Mouse (Mus musculus): ENCODE results near the gene Epb41. TPM values are rescaled to one million over a fixed set of nuclear protein-coding genes. Genes with fewer than 3 reads are reported as not detected.

Gene Epb41
- polyA plus RNA-seq, 1 experiment from 2014 or later: 61.7 TPM

DNA sequence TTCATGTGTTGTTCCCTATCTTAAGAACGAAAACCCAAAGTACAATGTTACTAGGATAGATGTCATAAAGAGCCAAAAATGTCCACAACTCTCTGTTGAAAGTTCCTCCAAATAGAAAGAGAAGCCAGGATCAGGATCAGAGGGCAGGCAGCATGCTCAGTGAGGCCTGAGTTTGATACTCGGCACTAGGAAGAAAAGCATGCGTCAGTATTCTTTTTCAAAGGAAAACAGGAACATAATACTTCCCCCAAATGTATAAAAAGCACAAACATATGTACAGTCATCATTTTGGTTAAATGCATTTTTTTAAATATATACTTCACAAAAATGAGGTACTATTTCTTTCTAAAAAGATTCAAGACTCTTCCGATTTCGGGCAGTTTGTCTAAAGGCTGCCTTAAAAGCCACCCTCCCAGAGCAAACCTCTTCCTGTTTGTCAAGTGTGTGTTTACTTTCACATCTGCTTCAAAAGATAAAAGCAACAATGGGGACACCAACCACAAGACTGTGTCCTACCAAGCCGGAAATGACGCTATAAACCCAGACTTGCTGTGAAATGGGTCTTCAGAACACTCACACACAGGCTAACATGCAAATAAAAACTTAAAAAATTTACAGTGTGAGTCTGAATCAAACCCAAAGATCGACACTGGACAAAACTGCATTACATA, 35.0 kb downstream of the Epb41 start:
- Histone ChIP-seq H3K9ac (ENCODE audit: low read depth, low read length) (no peak overlapping the region), H3K4me2 (ENCODE audit: low read length) (no peak overlapping the region), H3K36me3 (ENCODE audit: control insufficient read depth, insufficient read depth, low read length) (no peaks in the 10 kb centered on the region), H3K27ac (ENCODE audit: low read length) (no peak overlapping the region), H3K27me3 (ENCODE audit: control insufficient read depth, insufficient read depth, low read depth, low read length) (no peaks in the 10 kb centered on the region), H3K4me3 (ENCODE audit: low read depth, low read length) (no peak overlapping the region), H3K9me3 (replicated peaks; ENCODE audit: control insufficient read depth, low read length, poor library complexity, severe bottlenecking) (no peaks in the 10 kb centered on the region), H3K4me1 (ENCODE audit: control insufficient read depth, insufficient read depth, low read length) (peaks cover 20% of the 10 kb centered on the region)
- 92% methylated on average over 8 of the region's 8 CpGs for WGBS
- ATAC-seq: no peak

DNA sequence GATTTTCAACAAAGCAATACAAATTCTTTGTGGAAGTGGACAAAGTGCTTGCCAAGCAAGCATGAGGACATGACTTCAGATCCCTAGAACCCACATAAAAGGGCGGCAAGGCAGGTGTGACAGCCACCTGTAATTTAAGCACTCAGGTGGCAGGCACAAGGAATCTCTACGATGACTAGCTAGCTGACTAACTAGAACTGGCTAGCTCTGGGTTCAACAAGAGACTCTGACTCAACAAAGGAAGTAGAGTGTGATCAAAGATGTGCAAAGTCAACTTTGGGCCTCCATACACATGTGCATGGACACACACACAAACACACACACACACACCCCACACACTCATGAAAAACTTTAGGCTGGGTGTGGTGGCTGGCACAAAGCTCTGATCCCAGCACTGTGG, 35.6 kb downstream of the Epb41 start:
- Histone ChIP-seq H3K4me2 (ENCODE audit: low read length) (no peak overlapping the region), H3K27ac (ENCODE audit: low read length) (no peak overlapping the region), H3K27me3 (ENCODE audit: control insufficient read depth, insufficient read depth, low read depth, low read length) (no peaks in the 10 kb centered on the region), H3K4me1 (ENCODE audit: control insufficient read depth, insufficient read depth, low read length) (peaks cover 15% of the 10 kb centered on the region), H3K9me3 (replicated peaks; ENCODE audit: control insufficient read depth, low read length, poor library complexity, severe bottlenecking) (no peaks in the 10 kb centered on the region), H3K9ac (ENCODE audit: low read depth, low read length) (no peak overlapping the region), H3K4me3 (ENCODE audit: low read depth, low read length) (no peak overlapping the region), H3K36me3 (ENCODE audit: control insufficient read depth, insufficient read depth, low read length) (no peaks in the 10 kb centered on the region)
- 95% methylated on average over 2 of the region's 2 CpGs for WGBS
- ATAC-seq: no peak

DNA sequence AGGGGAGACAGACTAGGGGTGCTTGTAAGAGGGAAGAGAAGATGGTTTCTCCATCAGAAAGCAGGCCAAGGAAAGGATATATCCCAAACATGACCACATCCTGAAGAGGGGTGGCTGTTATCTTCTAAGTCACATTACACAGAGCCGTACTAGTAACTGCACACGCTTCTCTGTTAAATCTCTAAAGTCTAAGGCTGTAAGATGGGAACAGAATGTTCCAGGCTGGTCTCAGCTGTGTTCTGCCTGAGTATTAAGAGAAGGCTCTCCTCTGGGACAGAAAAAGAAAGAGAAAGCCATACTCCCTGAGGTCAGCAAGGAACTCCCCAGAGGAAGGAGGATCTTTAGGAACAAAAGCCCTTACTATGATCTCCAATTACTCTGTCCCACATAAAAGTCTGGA, 36.3 kb downstream of the Epb41 start:
- 67% methylated on average over 2 of the region's 2 CpGs for WGBS
- Histone ChIP-seq H3K36me3 (ENCODE audit: control insufficient read depth, insufficient read depth, low read length) (no peaks in the 10 kb centered on the region), H3K9ac (ENCODE audit: low read depth, low read length) (0 out of 2 replicates have a peak overlapping the region, but pooled peaks have one; percentile 2), H3K9me3 (replicated peaks; ENCODE audit: control insufficient read depth, low read length, poor library complexity, severe bottlenecking) (no peaks in the 10 kb centered on the region), H3K27me3 (ENCODE audit: control insufficient read depth, insufficient read depth, low read depth, low read length) (no peaks in the 10 kb centered on the region), H3K4me1 (ENCODE audit: control insufficient read depth, insufficient read depth, low read length) (peaks cover 12% of the 10 kb centered on the region), H3K27ac (ENCODE audit: low read length) (no peak overlapping the region), H3K4me3 (ENCODE audit: low read depth, low read length) (no peak overlapping the region), H3K4me2 (ENCODE audit: low read length) (no peak overlapping the region)
- no peak for ATAC-seq

DNA sequence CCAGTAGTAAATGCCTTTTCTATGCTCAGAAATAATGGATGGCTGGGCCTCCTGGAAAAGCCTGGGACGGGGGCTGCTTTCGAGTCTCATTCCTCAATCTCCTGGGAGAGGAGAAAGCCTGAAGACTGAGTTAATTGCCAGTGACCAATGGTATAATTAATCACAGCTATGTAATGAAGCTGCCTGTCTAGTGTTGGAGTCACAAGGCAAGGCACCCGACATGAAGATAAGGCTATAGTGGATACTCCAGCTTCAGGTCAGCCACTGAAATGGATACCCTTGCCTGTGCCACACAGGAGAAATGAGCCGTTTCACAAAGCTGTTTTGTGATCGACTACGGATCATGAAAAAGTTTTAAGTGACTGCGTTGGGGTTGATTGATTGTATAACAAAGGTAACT, 37.1 kb downstream of the Epb41 start:
- H3K36me3 ChIP-seq (ENCODE audit: control insufficient read depth, insufficient read depth, low read length): no peaks in the 10 kb centered on the region
- 49% methylated on average over 7 of the region's 7 CpGs for WGBS
- H3K9me3 ChIP-seq (replicated peaks; ENCODE audit: control insufficient read depth, low read length, poor library complexity, severe bottlenecking): no peaks in the 10 kb centered on the region
- H3K4me2 ChIP-seq (ENCODE audit: low read length): no peak overlapping the region
- H3K27me3 ChIP-seq (ENCODE audit: control insufficient read depth, insufficient read depth, low read depth, low read length): no peaks in the 10 kb centered on the region
- no peak overlapping the region for H3K4me3 ChIP-seq (ENCODE audit: low read depth, low read length)
- peaks cover 12% of the 10 kb centered on the region for H3K4me1 ChIP-seq (ENCODE audit: control insufficient read depth, insufficient read depth, low read length)
- no peak for ATAC-seq
- no peak overlapping the region for H3K27ac ChIP-seq (ENCODE audit: low read length)
- no peak overlapping the region for H3K9ac ChIP-seq (ENCODE audit: low read depth, low read length)

DNA sequence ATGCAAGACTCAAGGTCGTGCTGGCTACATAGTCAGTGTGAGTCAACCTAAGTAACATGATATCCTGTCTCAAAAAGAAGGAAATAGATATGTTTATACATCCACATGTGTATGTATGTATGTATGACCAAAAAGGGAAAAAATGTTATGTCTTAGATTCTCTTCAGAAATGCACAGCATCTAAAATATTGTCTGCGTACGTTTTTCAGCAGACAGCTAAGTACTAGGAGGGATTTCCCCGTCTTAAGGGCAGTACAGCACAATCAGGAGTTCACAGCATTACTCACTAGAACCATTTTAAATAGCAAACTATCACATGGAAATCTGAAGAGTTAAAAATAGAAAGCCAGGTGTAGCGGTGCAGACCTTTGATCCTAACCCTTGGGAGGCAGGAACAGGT, 38.0 kb downstream of the Epb41 start:
- Histone ChIP-seq H3K36me3 (ENCODE audit: control insufficient read depth, insufficient read depth, low read length) (no peaks in the 10 kb centered on the region), H3K9me3 (replicated peaks; ENCODE audit: control insufficient read depth, low read length, poor library complexity, severe bottlenecking) (no peaks in the 10 kb centered on the region), H3K27ac (ENCODE audit: low read length) (no peak overlapping the region), H3K4me2 (ENCODE audit: low read length) (no peak overlapping the region), H3K4me3 (ENCODE audit: low read depth, low read length) (no peak overlapping the region), H3K9ac (ENCODE audit: low read depth, low read length) (no peak overlapping the region), H3K27me3 (ENCODE audit: control insufficient read depth, insufficient read depth, low read depth, low read length) (no peaks in the 10 kb centered on the region), H3K4me1 (ENCODE audit: control insufficient read depth, insufficient read depth, low read length) (peaks cover 8% of the 10 kb centered on the region)
- no peak for ATAC-seq
- 81% methylated on average over 5 of the region's 5 CpGs for whole genome bisulfite sequencing

DNA sequence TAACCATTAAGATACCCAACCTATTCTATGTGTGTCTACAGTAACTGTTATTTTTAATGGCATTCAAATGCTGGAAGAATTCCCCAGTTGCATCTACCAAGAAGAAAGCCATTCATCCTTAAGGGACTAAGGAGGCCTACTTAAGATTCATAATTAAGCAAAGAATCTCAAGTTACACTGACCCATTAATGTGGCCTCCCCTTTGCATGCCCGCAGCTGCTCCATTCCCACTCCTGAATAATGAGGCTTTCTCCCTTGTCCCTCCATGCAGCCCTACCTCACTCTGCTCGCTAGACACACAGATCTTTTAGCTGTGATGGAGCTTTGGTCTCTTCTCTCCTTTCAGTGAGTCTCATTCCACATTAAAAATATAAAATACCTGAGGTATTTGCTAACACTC, 40.9 kb downstream of the Epb41 start:
- no peak for ATAC-seq
- Histone ChIP-seq H3K27ac (ENCODE audit: low read length) (no peak overlapping the region), H3K9me3 (replicated peaks; ENCODE audit: control insufficient read depth, low read length, poor library complexity, severe bottlenecking) (no peaks in the 10 kb centered on the region), H3K27me3 (ENCODE audit: control insufficient read depth, insufficient read depth, low read depth, low read length) (no peaks in the 10 kb centered on the region), H3K4me3 (ENCODE audit: low read depth, low read length) (no peak overlapping the region), H3K4me1 (ENCODE audit: control insufficient read depth, insufficient read depth, low read length) (peaks cover 4% of the 10 kb centered on the region; the same call in 1 of the 2 replicates), H3K9ac (ENCODE audit: low read depth, low read length) (no peak overlapping the region), H3K36me3 (ENCODE audit: control insufficient read depth, insufficient read depth, low read length) (no peaks in the 10 kb centered on the region), H3K4me2 (ENCODE audit: low read length) (no peak overlapping the region)
- WGBS: 14% methylated on average over 2 of the region's 2 CpGs

DNA sequence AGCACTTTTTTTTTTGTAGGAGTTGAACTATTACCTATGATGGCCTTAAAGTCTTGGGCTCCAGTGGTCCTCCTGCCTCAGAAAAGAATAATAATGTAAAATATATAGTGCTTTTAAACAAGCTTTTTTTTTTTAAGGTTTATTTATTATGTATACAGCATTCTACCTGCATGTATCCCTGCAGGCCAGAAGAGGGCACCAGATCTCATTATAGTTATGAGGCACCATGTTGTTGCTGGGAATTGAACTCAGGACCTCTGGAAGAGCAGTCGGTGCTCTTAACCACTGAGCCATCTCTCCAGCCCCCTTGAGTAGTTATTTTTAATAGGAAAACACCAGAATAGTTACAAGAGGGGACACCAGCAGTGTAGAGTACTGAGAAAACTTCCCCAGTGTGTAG, 41.9 kb downstream of the Epb41 start:
- Histone ChIP-seq H3K4me2 (ENCODE audit: low read length) (no peak overlapping the region), H3K4me3 (ENCODE audit: low read depth, low read length) (no peak overlapping the region), H3K4me1 (ENCODE audit: control insufficient read depth, insufficient read depth, low read length) (peaks cover 4% of the 10 kb centered on the region; the same call in 1 of the 2 replicates), H3K9me3 (replicated peaks; ENCODE audit: control insufficient read depth, low read length, poor library complexity, severe bottlenecking) (no peaks in the 10 kb centered on the region), H3K27me3 (ENCODE audit: control insufficient read depth, insufficient read depth, low read depth, low read length) (no peaks in the 10 kb centered on the region), H3K9ac (ENCODE audit: low read depth, low read length) (no peak overlapping the region), H3K36me3 (ENCODE audit: control insufficient read depth, insufficient read depth, low read length) (no peaks in the 10 kb centered on the region), H3K27ac (ENCODE audit: low read length) (no peak overlapping the region)
- no peak for ATAC-seq
- 84% methylated on average over 1 of the region's 1 CpGs for WGBS

DNA sequence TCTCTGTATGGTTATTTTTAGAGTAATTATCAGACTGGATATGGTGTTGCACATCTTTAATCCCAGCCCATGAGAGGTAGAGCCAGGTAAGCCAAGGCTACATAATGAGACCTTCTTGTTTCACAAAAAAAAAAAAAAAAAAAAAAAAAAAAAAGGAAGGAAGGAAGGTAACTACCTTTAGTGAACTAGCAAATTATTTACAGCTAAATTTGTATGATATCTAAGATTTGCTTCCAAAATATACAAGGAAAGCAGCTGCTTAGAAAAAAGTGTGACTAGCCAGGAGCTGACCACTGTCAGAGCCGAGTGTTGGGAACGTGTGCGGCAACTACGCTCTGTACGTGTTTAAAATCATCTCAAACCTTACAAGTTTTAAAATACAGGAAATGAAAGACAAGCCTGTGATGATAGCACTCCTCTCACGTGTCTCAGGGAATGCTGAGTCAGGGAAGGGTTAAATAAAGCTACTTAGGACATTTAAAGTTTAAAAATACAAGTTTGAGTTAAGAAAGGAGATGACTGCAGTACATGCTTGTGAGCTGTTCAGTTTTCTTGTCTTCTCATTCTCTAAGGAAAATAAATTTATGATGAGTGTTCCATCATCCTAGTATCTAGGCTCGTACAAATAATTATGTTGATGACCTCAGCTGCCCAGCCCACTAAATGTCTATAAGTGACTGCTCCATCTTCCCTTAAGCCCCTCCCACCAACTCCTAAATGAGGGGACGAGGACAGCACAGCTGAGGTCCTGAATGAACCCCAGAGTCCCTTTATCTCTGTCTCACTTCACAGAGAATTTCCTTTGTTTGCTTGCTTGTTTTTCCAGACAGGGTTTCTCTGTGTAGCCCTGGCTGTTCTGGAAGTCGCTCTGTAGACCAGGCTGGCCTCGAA, 45.0 kb downstream of the Epb41 start:
- H3K9ac ChIP-seq (ENCODE audit: low read depth, low read length): no peak overlapping the region
- H3K4me1 ChIP-seq (ENCODE audit: control insufficient read depth, insufficient read depth, low read length): peaks cover 7% of the 10 kb centered on the region
- H3K27ac ChIP-seq (ENCODE audit: low read length): no peak overlapping the region
- H3K27me3 ChIP-seq (ENCODE audit: control insufficient read depth, insufficient read depth, low read depth, low read length): no peaks in the 10 kb centered on the region
- H3K9me3 ChIP-seq (replicated peaks; ENCODE audit: control insufficient read depth, low read length, poor library complexity, severe bottlenecking): no peaks in the 10 kb centered on the region
- no peaks in the 10 kb centered on the region for H3K36me3 ChIP-seq (ENCODE audit: control insufficient read depth, insufficient read depth, low read length)
- H3K4me2 ChIP-seq (ENCODE audit: low read length): no peak overlapping the region
- WGBS: 63% methylated on average over 10 of the region's 10 CpGs
- ATAC-seq: no peak
- H3K4me3 ChIP-seq (ENCODE audit: low read depth, low read length): no peak overlapping the region

DNA sequence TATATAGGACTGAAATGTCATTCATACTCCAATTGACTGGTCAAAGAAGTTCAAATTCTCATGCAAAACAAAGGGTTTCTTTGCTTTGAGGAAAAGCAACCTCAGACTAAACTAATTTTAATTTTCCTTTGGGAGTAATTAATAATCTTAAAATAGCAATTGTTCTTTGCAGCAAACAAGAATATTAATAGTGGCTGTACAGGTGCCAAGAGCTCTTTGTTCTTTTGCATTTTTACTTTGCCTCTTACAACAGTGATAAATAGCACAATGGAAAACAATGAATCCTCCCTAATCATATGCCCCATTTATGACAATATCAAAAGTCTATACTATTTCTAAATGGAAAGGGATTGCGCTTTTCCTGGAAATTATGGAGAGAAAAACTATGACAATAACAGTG, 47.3 kb downstream of the Epb41 start:
- H3K27me3 ChIP-seq (ENCODE audit: control insufficient read depth, insufficient read depth, low read depth, low read length): no peaks in the 10 kb centered on the region
- H3K4me2 ChIP-seq (ENCODE audit: low read length): no peak overlapping the region
- peaks cover 7% of the 10 kb centered on the region for H3K4me1 ChIP-seq (ENCODE audit: control insufficient read depth, insufficient read depth, low read length)
- no peak overlapping the region for H3K4me3 ChIP-seq (ENCODE audit: low read depth, low read length)
- WGBS: 100% methylated on average over 1 of the region's 1 CpGs
- no peak for ATAC-seq
- no peak overlapping the region for H3K27ac ChIP-seq (ENCODE audit: low read length)
- no peaks in the 10 kb centered on the region for H3K9me3 ChIP-seq (replicated peaks; ENCODE audit: control insufficient read depth, low read length, poor library complexity, severe bottlenecking)
- no peaks in the 10 kb centered on the region for H3K36me3 ChIP-seq (ENCODE audit: control insufficient read depth, insufficient read depth, low read length)
- no peak overlapping the region for H3K9ac ChIP-seq (ENCODE audit: low read depth, low read length)
